Comparison of ENCODE assay signal across 13 mouse cellular contexts in the genomic region with DNA sequence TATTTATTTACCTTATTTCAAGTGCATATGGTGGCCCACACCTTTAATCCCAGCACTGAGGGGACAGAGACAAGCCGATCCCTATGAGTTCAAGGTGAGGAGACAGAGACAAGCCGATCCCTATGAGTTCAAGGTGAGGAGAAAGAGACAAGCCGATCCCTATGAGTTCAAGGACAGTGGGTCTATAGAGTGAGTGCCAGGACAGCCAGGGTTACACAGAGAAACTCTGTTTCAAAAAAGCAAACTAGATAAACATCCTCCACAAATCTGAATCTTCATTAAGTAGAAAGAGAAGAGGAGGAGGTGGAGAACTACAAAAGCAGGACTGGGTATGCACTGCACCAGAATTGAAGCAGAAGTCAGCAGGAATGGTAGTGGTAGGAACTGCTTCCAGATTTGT. TPM values are rescaled to one million over a fixed set of nuclear protein-coding genes. Genes with fewer than 3 reads are reported as not detected.
"Had no signal": no experiment of that assay in that cellular context is flagged by ENCODE, and none has a peak within 500 bp of the region (broad histone marks: within the 10 kb centered on the region; RNA-seq: fewer than 3 reads in every experiment).

No protein-coding gene starts in this region.

- H3K36me3 ChIP-seq: limb, embryonic 10.5 days; limb, embryonic 13.5 days; liver, embryonic 15.5 days had no signal

- DNase-seq: layer of hippocampus, adult 9-11 months; lung, adult 2 months; midbrain, embryonic 14.5 days; thymus, postnatal 25 days had no signal

- H3K4me2 ChIP-seq: limb, embryonic 13.5 days; liver, embryonic 11.5 days; liver, embryonic 15.5 days; midbrain, embryonic 11.5 days had no signal

- H3K9ac ChIP-seq: limb, embryonic 13.5 days; liver, embryonic 15.5 days had no signal

- H3K9me3 ChIP-seq: limb, embryonic 10.5 days; limb, embryonic 13.5 days; liver, embryonic 15.5 days had no signal

- H3K4me3 ChIP-seq: layer of hippocampus, adult 2 months; limb, embryonic 10.5 days; limb, embryonic 13.5 days; liver, embryonic 15.5 days had no signal

- H3K4me1 ChIP-seq: limb, embryonic 10.5 days; limb, embryonic 13.5 days had no signal

- H3K27me3 ChIP-seq: limb, embryonic 13.5 days; liver, embryonic 15.5 days had no signal

- H3K27ac ChIP-seq: kidney, postnatal 0 days; layer of hippocampus, adult 2 months; limb, embryonic 10.5 days; limb, embryonic 13.5 days; liver, embryonic 15.5 days had no signal

RNA-seq across cellular contexts. Expression of gene Oscar, which starts 7.3 kb away (rescaled TPM):
- total RNA-seq: megakaryocyte-erythroid progenitor cell, adult 5-6 weeks had no signal
- polyA plus RNA-seq: limb, embryonic 10.5 days; liver, embryonic 11.5 days; thymus, postnatal 0 days had no signal
